Mouse (Mus musculus): ENCODE results near the gene 4931406C07Rik.

DNA sequence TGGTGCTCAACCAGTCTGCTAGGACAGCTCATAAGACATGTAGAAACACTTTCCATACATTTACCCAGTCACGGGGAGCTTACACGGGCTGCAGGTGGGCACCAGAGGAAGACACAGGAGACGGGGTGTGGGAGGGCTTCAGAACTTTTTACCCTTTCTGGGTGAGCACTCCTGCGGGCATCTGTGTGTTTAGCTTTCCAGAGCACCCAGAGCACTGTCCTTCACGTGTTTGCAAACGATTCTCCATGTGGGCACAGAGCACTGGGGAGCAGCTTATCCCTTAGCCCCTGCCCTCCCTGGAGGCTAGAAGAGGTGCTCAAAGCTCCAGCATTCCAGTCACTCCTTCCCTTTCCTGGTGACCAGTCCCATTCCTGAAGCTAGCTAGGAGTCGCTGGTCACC lies 51.7 kb downstream of the 4931406C07Rik start:
- TF ChIP-seq CTCF (IDR thresholded peaks at IDR 0.05; ENCODE audit: low read depth, low read length): no peak
- TF ChIP-seq POLR2A (IDR thresholded peaks at IDR 0.05; ENCODE audit: insufficient read depth, low read length): no peak
- TF ChIP-seq EP300 (IDR thresholded peaks at IDR 0.05; ENCODE audit: insufficient read depth, low read depth, low read length): no peak

All from ES-Bruce4 (cell line).